Mouse (Mus musculus): ENCODE measurements around the gene Secisbp2l.

The Secisbp2l gene

DNA sequence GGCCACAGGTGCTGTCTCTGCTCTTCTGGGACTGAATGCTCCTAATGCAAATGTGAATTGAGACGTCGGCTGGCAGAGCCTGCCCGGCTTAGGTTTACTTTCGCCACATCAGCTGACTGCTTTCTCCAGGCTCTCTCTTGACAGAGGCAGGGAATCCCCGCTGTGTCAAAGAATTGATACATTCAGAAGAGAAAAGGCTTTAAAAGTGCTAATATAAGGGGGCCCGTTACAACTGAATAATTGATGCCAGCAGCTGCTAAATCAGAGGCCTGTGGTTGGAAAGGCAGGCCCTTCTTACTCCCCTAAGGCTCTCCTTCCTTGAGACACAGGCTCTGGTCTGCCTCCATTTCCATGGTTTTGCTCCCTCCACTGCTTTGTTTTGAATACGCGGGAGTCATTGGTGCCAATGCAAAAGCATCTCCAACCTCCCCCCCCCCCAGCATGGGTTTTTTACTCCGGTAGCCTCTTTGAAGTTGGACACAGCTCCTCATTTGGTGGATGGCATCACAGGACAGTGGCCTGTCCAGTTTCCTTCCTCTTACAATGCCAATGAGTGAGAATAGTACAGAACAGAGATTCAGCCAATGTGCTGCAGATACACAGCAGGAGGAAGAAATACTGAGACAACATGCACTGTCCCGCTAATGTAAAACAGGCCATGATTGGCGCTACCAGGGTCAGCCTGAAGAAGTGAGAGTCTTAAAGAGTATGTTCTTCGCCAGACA is 77.6 kb downstream of the Secisbp2l start:
- in situ Hi-C loops (cut with MseI, MboI) = no loop called here

DNA sequence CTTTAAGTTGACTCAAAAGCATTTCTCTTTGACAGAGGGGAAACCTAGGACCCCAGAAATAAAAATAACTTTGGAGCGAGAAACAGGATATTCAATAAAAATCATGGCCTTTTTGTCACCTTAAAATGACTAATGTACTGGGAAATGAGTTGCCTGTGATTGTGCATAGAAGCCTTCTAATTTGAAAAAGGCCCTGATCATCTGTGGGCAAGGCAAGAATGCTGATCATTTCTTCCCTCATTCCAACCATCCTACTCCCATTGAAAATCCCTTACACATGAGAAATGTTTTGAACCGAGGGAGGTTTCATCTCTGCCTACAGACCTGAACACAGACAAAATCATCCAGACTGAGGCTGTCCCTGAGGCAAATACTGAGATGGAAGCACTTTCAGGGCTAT is 79.8 kb downstream of the Secisbp2l start:
- in situ Hi-C loops (cut with MseI, MboI) = no loop called here

DNA sequence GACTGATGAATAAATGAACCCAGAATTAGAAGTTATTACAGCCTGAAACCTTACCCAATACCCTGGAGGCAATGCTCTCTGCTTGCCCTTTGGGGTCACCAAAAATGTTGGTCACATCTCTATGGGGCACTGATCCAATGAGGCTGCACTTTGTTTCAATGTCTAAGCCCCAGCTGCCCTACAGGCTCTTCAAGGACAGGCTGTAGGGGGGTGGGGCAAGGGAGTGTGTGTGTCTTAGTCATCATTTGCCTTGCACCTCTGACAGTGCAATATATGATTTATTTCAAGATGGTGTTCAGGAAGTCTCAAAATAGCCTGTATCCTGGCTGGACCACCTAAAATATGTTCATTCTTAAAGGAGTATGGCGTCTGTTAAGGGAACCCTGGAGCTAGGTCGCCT is 81.1 kb downstream of the Secisbp2l start:
- in situ Hi-C loops (cut with MseI, MboI) = no loop called here

DNA sequence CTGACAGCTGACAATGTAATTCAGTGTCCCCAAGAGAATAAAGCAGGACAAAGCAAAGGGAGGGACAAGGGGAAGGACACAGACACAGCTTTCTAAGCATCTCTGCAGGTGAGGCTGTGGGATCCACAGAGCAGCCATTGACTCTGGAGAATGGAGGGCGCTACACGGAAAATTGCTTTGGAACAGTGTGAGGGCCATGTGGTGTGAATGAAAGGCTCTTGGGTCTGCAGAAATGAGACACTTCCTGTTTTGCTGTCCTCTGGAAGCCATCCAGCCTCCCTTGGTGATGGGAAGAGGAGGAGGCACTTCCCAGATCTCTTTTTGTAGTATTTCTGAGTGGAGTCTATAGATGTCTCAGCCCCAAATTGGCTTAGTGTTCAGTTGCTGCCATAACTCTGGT is 86.5 kb downstream of the Secisbp2l start:
- in situ Hi-C loops (cut with MseI, MboI) = no loop called here

DNA sequence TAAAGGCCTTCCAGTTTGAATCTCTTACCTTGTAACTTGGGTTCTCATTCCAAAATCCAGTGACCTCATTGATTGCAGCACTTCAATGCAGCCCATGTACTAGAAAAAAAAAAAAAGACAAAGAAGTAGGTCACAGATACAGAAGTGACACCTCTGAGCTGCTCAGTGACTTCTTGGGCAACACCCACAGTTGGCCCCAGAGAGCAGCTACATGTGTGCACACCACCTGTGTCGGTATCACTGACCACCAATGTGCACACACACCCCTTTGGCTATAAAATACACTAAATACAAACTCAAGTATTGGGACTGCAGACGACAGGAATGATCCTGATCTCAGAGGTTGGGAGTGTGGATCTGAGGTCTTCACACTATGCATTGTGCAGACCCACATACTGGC is 87.9 kb downstream of the Secisbp2l start:
- in situ Hi-C loops (cut with MseI, MboI) = no loop called here

DNA sequence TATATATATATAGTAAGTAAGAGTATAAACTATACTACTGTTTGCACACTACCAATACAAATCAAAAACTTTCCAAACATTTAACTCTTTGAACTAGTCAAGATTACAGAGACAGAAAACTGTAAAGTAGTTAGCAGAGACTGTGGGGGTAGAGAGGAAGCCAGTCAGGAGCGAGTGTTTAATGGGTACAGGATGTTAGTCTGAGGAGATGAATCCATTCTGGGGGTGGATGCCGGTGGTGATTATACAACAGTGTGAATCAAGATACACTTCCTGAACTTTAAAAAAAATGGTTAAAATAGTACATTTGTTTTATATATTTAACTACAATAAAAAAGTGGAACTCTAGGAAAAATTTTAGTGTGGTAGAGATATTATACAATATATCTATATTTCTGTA is 90.7 kb downstream of the Secisbp2l start:
- in situ Hi-C loops (cut with MseI, MboI) = no loop called here

Data from mouse trophoblast stem cell (cell line).